Mouse (Mus musculus): ENCODE measurements around the gene Gm16181.

Gm16181 gene

GRCm38 (mm10) chr17:35242015-35242941, 21.6 kb downstream of the Gm16181 start:
- in situ Hi-C loops (cut with MboI, MseI) = loop anchor here (5.0 to 25.0 kb wide), 2 partner anchors 240 to 1130 kb away; partner anchors contain the start of genes Brd2 (in 1 of the 2), H2-DMa (in 1 of the 2) and Vars (in 1 of the 2)

GRCm38 (mm10) chr17:35243086-35243485, 22.5 kb downstream of the Gm16181 start:
- in situ Hi-C loops (cut with MboI, MseI) = loop anchor here (5.0 to 25.0 kb wide), 2 partner anchors 241 to 1131 kb away; partner anchors contain the start of genes Brd2 (in 1 of the 2), H2-DMa (in 1 of the 2) and Vars (in 1 of the 2)

DNA sequence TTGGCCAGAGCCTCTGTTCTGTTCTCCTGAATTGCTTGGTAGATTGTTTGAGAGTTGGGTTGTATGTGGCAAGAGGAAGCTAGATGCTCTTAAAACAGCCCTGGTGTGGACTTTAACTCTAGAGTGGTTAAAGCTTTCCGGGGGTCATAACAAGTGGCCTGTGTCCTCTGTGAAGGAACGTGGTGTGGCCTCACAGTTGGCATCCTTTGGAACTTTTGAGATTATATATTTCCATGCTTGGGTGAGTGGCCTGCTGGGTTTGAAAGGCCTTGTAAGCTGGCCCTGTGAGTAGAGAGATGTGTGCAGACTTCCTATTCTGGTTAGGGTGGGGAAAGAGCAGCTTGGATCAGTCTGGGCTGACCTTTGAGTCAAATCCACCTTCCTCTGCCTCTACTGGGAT, 24.4 kb downstream of the Gm16181 start:
- in situ Hi-C loops (cut with MboI, MseI) = loop anchor here (5.0 to 25.0 kb wide), 2 partner anchors 243 to 1133 kb away; partner anchors contain the start of genes Brd2 (in 1 of the 2), H2-DMa (in 1 of the 2) and Vars (in 1 of the 2)

DNA sequence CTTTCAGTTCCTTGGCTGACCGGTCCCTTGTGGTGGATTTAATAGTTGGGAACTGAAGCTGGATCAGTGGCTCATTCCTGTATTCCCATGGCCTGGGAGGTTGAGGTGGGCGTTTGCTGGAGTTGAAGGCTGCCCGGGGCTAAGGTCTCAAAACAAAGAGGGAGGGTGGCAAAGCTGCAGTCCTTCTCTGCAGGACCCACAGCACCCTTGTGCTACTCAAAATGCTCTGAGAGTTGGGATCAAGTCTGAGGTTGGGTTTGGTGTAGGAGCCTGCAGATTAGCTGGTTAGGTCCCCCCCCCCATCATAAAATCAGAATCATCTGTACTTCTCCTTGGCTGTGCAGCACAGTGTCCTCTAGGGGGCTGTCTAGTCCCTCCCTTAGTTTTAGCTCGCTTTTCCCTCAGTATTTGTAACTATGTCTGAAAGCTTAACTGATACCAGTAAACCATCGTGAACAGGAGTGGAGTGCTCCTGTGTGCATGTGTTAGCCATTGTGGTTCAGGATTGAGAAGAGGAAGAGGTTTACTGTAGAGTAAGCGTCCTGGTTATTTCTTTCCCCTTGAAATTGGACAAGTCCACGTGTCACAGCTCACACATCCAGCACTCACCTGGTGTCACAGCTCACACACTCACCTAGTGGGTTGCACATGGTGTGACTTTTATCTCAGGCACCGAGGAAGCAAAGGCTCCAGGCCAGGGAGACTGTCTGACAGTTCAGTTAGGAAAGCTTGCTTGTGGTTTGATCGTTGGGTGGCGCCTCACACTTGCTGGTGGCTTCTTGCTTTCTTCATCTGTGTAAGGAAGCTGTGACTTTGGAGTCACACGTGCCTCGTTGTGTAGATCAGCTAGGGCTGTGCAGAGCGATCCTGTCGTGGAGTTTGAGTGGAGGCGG, 25.3 kb downstream of the Gm16181 start:
- in situ Hi-C loops (cut with MboI, MseI) = loop anchor here in 1 of 2 experiments (25.0 kb wide), 1 partner anchor 1134 kb away; the partner anchor contains the start of genes Brd2 and H2-DMa

DNA sequence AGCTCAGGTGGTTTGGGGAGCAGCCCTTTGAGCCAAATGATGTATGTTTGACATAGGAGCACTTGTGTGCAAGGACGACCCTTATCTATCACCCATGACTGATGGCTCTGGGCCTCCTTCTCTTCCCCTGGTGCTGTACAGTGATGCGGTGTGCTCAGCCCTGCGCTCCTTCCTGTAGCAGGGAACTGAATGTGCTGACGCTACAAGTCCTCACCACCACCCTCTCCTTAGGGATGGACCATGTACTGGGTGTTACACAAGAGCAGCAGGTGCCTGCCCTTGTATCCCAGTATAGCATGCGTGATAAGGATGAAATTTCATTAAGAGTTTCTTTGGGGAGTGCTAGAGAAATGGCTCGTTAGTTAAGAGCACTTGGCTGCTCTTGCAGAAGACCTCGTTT, 26.5 kb downstream of the Gm16181 start:
- in situ Hi-C loops (cut with MboI, MseI) = loop anchor here in 1 of 2 experiments (25.0 kb wide), 1 partner anchor 1135 kb away; the partner anchor contains the start of genes Brd2 and H2-DMa

- in situ Hi-C loops (cut with MboI, MseI) = loop anchor here in 1 of 2 experiments (25.0 kb wide), 1 partner anchor 1137 kb away; the partner anchor contains the start of genes Brd2 and H2-DMa
Observed at GRCm38 (mm10) chr17:35248986-35249385, 28.4 kb downstream of the Gm16181 start.

- in situ Hi-C loops (cut with MboI, MseI) = loop anchor here in 1 of 2 experiments (25.0 kb wide), 1 partner anchor 1137 kb away; the partner anchor contains the start of genes Brd2 and H2-DMa
Observed at GRCm38 (mm10) chr17:35249451-35250197, 29.0 kb downstream of the Gm16181 start.

- in situ Hi-C loops (cut with MboI, MseI) = no loop called here
Observed at GRCm38 (mm10) chr17:35250348-35251120, 29.9 kb downstream of the Gm16181 start.

- in situ Hi-C loops (cut with MboI, MseI) = no loop called here
Observed at GRCm38 (mm10) chr17:35251162-35251719, 30.6 kb downstream of the Gm16181 start.

- in situ Hi-C loops (cut with MboI, MseI) = no loop called here
Observed at GRCm38 (mm10) chr17:35251981-35252380, 31.3 kb downstream of the Gm16181 start.

DNA sequence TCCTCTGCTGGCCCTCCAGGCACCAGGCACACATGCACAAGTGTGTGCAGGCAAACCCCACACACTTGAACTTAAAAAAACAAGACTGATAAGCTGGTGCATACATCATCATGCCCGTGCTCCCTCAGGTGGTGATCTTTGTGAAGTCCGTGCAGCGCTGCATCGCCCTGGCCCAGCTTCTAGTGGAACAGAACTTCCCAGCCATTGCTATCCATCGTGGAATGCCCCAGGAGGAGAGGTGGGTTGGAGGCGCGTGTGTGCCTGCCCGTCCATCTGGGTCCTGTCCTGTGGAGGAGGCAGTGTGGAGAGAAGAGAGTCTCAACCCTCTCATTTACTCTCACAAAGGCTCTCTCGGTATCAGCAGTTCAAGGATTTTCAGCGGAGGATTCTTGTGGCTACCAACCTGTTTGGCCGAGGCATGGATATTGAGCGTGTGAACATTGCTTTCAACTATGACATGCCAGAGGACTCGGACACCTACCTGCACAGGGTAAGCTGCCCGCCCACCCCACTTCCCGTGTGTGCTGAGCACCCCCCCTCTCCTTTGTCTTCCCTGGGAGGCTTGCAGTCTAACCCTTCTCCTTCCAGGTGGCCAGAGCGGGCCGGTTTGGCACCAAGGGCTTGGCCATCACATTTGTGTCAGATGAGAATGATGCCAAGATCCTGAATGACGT, 32.1 kb downstream of the Gm16181 start:
- in situ Hi-C loops (cut with MboI, MseI) = no loop called here

- in situ Hi-C loops (cut with MboI, MseI) = no loop called here
Observed at GRCm38 (mm10) chr17:35253293-35254093, 32.9 kb downstream of the Gm16181 start.

DNA sequence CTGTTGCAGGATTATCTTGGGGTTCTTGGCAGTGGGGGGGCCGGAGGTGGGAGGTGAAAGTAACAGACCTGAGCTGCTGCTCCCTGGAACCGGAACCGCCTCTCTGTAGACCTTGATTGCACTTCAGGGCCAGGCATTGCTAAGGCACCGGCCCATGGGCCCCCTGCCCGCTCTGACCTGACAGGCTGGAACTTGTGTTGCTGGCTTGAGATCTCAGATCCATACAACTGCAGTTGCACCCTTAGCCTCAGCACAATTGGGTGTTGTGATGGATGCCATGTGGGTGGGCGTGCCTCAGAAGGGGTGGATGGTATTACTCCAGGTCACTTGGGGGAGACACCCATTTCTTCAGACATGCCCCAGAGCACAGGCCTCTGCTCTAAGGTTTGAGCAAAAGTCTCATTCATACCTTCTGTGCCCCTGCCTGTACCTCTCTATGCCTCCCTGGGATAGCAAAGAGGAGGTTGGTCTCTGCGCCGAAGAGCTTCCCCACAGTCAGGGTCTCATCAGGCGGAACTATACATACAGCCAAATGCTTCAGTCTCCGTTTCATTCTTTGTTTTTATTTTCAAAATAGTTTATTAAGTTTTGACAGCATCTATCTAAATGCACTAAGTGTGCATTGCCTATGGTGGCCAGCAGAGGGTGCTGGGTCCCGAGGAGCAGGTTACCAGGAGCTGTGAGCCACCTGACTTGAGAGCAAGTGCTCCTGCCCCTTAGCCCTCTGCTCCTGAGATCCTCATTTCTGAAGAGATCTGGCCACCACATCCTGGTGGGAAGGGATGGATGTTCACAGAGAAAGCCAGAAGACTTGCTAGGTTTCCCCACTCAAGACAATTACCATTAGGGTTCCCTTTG, 33.8 kb downstream of the Gm16181 start:
- in situ Hi-C loops (cut with MboI, MseI) = no loop called here

GRCm38 (mm10) chr17:35255301-35255700, 34.7 kb downstream of the Gm16181 start:
- in situ Hi-C loops (cut with MboI, MseI) = no loop called here

DNA sequence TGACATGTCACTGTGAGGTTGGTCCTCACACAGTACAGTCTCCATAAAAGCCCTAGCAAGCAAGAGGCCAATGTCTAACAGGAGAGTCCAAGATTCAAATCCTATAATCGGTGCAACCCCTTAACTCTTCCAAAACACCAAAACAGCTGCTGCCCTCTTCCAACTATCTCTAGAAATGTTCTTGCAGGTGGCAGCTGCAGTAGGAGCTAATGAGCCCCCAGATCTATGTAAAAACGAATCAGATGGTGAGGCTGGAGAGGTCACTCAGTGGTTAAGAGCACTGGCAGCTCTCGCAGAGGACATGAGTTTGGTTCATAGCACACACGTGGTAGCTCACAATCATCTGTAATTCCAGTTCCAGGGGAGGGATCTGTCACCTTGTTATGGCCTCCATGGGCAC, 35.1 kb downstream of the Gm16181 start:
- in situ Hi-C loops (cut with MboI, MseI) = no loop called here

DNA sequence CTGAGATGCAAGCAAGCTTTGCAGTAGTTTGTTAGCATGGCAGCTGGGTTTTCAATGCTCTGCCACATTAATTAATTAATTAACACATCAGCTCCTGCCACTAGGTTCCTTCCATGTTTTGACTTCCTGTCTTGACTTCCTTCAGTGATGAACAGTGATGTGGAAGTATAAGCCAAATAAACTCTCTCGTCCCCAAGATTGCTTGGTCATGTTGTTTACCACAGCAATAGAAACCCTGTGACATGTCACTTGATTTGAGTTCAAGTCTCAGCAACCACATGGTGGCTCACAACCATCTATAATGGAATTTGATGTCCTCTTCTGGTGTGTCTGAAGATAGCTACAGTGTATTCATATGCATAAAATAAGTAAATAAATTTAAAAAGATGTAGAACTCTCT, 36.7 kb downstream of the Gm16181 start:
- in situ Hi-C loops (cut with MboI, MseI) = no loop called here
